Mouse (Mus musculus) stomach, embryonic 15.5 days (tissue): ENCODE results near the gene Wfdc2. TPM values are rescaled to one million over a fixed set of nuclear protein-coding genes. Genes with fewer than 3 reads are reported as not detected.

Experiments
- ATAC-seq: fragments of 200-750 bp; cut with Nextera tagmentation; 2 replicates; pipeline ENCODE4 v1.8.0; 2017; ENCODE audit warnings: low read depth, moderate number of reproducible peaks, moderate TSS enrichment; ENCODE audit not compliant: insufficient read depth, low FRiP score
- H3K27ac ChIP-seq: fragments of 300-500 bp; sonication (generic); 2 replicates; pipeline ENCODE4 v1.5.1; 2015; ENCODE audit warnings: mild to moderate bottlenecking, inconsistent platforms
- H3K27me3 ChIP-seq: fragments of 300-500 bp; sonication (generic); replicated peaks from 2 replicates; pipeline ENCODE4 v1.6.1; 2015; ENCODE audit warnings: inconsistent platforms
- H3K36me3 ChIP-seq: fragments of 300-500 bp; sonication (generic); 2 replicates; pipeline ENCODE4 v1.6.1; 2015; ENCODE audit warnings: inconsistent platforms
- H3K4me1 ChIP-seq: fragments of 300-500 bp; sonication (generic); 2 replicates; pipeline ENCODE4 v1.6.1; 2015; ENCODE audit warnings: inconsistent platforms
- H3K4me2 ChIP-seq: fragments of 300-500 bp; sonication (generic); 2 replicates; pipeline ENCODE4 v1.6.1; 2015; ENCODE audit warnings: mild to moderate bottlenecking, inconsistent platforms
- H3K4me3 ChIP-seq: fragments of 300-500 bp; sonication (generic); replicated peaks from 2 replicates; pipeline ENCODE4 v1.5.1; 2015; ENCODE audit warnings: inconsistent platforms
- H3K9ac ChIP-seq: fragments of 300-500 bp; sonication (generic); 2 replicates; pipeline ENCODE4 v1.6.1; 2015; ENCODE audit warnings: inconsistent platforms
- H3K9me3 ChIP-seq: fragments of 300-500 bp; sonication (generic); 2 replicates; pipeline ENCODE4 v1.6.1; 2016; ENCODE audit warnings: inconsistent platforms
- WGBS: fragments of 180-500 bp; shearing (Covaris S2); methylation state at CpG from one replicate; pipeline ENCODE4 v1.1.7; 2015; 5-methylcytosine and 5-hydroxymethylcytosine counted together
- polyA plus RNA-seq: library from polyadenylated mRNA; unstranded; fragments of >200 nt; fragmentation: Nextera tagmentation; extraction: Ambion mirVana; gene quantifications from 2 replicates; pipeline ENCODE4 v1.2.1, GENCODE M21; 2015

Gene Wfdc2
- polyA plus RNA-seq, 1 experiment from 2014 or later: 162 TPM

DNA sequence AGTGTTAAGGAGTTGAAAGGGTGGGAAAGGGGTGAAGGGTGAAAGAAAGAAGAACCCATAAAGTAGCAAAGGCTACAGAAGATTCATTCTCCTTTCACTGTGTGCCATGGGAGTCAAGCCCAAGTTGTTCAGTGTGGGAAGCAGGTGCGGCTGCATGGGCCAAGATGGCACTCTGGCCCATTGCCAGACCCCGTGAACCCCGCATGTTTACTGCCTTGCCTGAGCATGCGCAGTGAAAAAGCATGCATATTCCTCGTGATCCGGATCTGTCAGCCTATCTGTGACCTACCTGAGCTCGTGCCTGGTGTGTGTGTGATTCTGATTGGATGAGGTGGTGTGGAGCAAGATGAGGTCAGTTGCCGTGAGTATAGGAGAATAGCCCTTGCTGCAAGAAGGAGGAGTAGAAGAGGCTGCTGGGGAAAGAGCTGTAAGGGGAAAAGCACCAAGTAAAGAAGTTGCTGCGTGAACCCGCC is 38.9 kb upstream of the Wfdc2 start:
- WGBS: 76% methylated on average over 10 of the region's 10 CpGs
- Histone ChIP-seq H3K27ac (no peak overlapping the region), H3K9ac (no peak overlapping the region), H3K4me3 (no peak overlapping the region), H3K4me2 (no peak overlapping the region), H3K36me3 (no peaks in the 10 kb centered on the region), H3K9me3 (no peaks in the 10 kb centered on the region), H3K4me1 (peaks cover 8% of the 10 kb centered on the region; the same call in 1 of the 2 replicates), H3K27me3 (no peaks in the 10 kb centered on the region)
- no peak for ATAC-seq

DNA sequence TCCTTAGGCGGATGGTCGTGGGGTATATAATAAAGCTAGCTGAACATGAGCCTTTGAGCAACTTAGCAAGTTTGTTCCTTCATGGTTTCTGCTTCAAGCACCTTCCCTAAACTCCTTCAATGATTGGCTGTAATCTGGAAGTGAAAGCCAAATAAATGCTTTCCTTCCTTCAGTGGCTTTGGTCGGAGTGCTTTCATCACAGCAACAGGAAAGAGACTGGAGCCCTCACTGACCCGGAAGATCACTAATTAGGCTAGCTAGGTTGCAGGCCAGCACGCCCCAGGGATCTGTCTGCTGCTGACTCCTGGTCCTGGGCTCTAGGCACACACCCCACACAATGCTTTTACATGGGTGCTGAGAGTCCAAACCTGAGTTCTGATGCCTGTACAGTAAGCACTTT is 33.7 kb upstream of the Wfdc2 start:
- Histone ChIP-seq H3K27me3 (no peaks in the 10 kb centered on the region), H3K4me1 (no peaks in the 10 kb centered on the region), H3K9ac (no peak overlapping the region), H3K9me3 (no peaks in the 10 kb centered on the region), H3K4me3 (no peak overlapping the region), H3K36me3 (no peaks in the 10 kb centered on the region), H3K27ac (no peak overlapping the region), H3K4me2 (no peak overlapping the region)
- WGBS: 66% methylated on average over 5 of the region's 5 CpGs
- ATAC-seq: no peak

- H3K9ac ChIP-seq: no peak overlapping the region
- no peak overlapping the region for H3K27ac ChIP-seq
- no peaks in the 10 kb centered on the region for H3K27me3 ChIP-seq
- no peak overlapping the region for H3K4me3 ChIP-seq
- no peaks in the 10 kb centered on the region for H3K36me3 ChIP-seq
- no peak overlapping the region for H3K4me2 ChIP-seq
- ATAC-seq: no peak; the same call in 1 of the 2 replicates
- no peaks in the 10 kb centered on the region for H3K9me3 ChIP-seq
- H3K4me1 ChIP-seq: no peaks in the 10 kb centered on the region
- WGBS: 6% methylated on average over 3 of the region's 3 CpGs
These were observed 31.0 kb upstream of the Wfdc2 start for GRCm38 (mm10) chr2:164531169-164531568.

DNA sequence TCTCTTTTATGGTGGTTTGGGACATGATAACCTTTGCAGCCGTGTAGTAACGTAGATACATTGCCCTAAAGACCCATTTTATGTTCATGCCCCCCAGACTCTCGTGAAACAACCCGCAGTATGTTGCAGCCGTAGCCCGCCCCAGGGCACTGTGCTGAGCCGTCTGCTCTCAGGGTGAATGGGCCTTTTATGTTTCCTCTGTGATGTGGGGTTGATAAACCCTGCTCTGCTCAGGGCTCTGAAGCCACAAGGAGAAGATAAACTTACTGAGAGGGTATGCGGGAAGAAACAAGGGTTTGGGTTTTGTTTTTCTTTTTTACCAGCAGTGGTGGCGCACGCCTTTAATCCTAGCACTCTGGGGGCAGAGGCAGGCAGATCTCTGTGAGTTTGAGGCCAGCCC is 27.9 kb upstream of the Wfdc2 start:
- Histone ChIP-seq H3K9me3 (no peaks in the 10 kb centered on the region), H3K4me2 (no peak overlapping the region), H3K9ac (no peak overlapping the region), H3K27me3 (no peaks in the 10 kb centered on the region), H3K4me1 (no peaks in the 10 kb centered on the region), H3K4me3 (no peak overlapping the region), H3K27ac (no peak overlapping the region), H3K36me3 (no peaks in the 10 kb centered on the region)
- 78% methylated on average over 10 of the region's 10 CpGs for WGBS
- ATAC-seq: no peak

GRCm38 (mm10) chr2:164537003-164537402 is 25.2 kb upstream of the Wfdc2 start:
- Histone ChIP-seq H3K9ac (no peak overlapping the region), H3K4me2 (no peak overlapping the region), H3K4me1 (peaks cover 14% of the 10 kb centered on the region), H3K36me3 (no peaks in the 10 kb centered on the region), H3K4me3 (no peak overlapping the region), H3K9me3 (no peaks in the 10 kb centered on the region), H3K27me3 (no peaks in the 10 kb centered on the region), H3K27ac (no peak overlapping the region)
- ATAC-seq: no peak
- WGBS: 67% methylated on average over 4 of the region's 4 CpGs

- Histone ChIP-seq H3K27me3 (no peaks in the 10 kb centered on the region), H3K4me3 (no peak overlapping the region), H3K4me1 (peaks cover 26% of the 10 kb centered on the region), H3K9me3 (no peaks in the 10 kb centered on the region), H3K4me2 (peak overlapping the region; percentile 8; the same call in 1 of the 2 replicates), H3K9ac (no peak overlapping the region), H3K27ac (peak overlapping the region; percentile 86), H3K36me3 (no peaks in the 10 kb centered on the region)
- WGBS: 27% methylated on average over 8 of the region's 8 CpGs
- peak; percentile 37; the same call in 1 of the 2 replicates for ATAC-seq
These were observed 21.4 kb upstream of the Wfdc2 start for GRCm38 (mm10) chr2:164540652-164541427.

GRCm38 (mm10) chr2:164542132-164542531 is 20.1 kb upstream of the Wfdc2 start:
- Histone ChIP-seq H3K27me3 (no peaks in the 10 kb centered on the region), H3K27ac (peak overlapping the region; percentile 86; the same call in 1 of the 2 replicates), H3K4me3 (no peak overlapping the region), H3K9me3 (no peaks in the 10 kb centered on the region), H3K4me2 (no peak overlapping the region), H3K4me1 (peaks cover 26% of the 10 kb centered on the region), H3K9ac (no peak overlapping the region), H3K36me3 (no peaks in the 10 kb centered on the region)
- WGBS: 49% methylated on average over 5 of the region's 5 CpGs
- no peak for ATAC-seq

GRCm38 (mm10) chr2:164542598-164542997 is 19.6 kb upstream of the Wfdc2 start:
- H3K4me3 ChIP-seq: no peak overlapping the region
- H3K9me3 ChIP-seq: no peaks in the 10 kb centered on the region
- ATAC-seq: no peak
- peaks cover 26% of the 10 kb centered on the region for H3K4me1 ChIP-seq
- H3K27ac ChIP-seq: 0 out of 2 replicates have a peak overlapping the region, but pooled peaks have one; percentile 31
- no peaks in the 10 kb centered on the region for H3K36me3 ChIP-seq
- no peaks in the 10 kb centered on the region for H3K27me3 ChIP-seq
- no peak overlapping the region for H3K9ac ChIP-seq
- WGBS: 75% methylated on average over 7 of the region's 7 CpGs
- no peak overlapping the region for H3K4me2 ChIP-seq

DNA sequence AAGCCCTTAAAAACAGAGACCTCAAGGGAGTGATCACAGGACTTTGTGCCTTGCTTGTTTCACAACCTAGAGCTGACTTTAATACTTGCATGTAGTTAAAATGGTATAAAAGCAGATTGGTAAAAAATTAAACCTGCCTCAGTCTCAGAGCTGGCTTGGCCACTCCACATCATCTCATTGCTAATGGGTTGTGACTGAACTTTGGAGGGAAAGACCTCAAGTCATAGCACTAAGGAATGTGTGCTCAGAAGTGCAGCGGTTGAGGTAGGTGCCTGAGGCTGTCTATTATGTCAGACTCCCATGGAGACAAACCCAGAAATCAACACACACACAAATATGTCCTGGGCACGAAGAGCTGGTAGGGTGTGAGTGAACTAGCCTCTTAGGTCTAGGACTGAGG is 18.5 kb upstream of the Wfdc2 start:
- peaks cover 26% of the 10 kb centered on the region for H3K4me1 ChIP-seq
- no peak for ATAC-seq
- no peaks in the 10 kb centered on the region for H3K36me3 ChIP-seq
- no peaks in the 10 kb centered on the region for H3K27me3 ChIP-seq
- no peaks in the 10 kb centered on the region for H3K9me3 ChIP-seq
- H3K4me3 ChIP-seq: no peak overlapping the region
- H3K4me2 ChIP-seq: no peak overlapping the region
- no peak overlapping the region; the same call in 1 of the 2 replicates for H3K27ac ChIP-seq
- no peak overlapping the region; the same call in 1 of the 2 replicates for H3K9ac ChIP-seq
- 67% methylated on average over 2 of the region's 2 CpGs for WGBS

GRCm38 (mm10) chr2:164544454-164545097 is 17.6 kb upstream of the Wfdc2 start:
- Histone ChIP-seq H3K27ac (no peak overlapping the region), H3K4me1 (peaks cover 26% of the 10 kb centered on the region), H3K9me3 (no peaks in the 10 kb centered on the region), H3K36me3 (no peaks in the 10 kb centered on the region), H3K27me3 (no peaks in the 10 kb centered on the region), H3K4me3 (no peak overlapping the region), H3K4me2 (no peak overlapping the region), H3K9ac (no peak overlapping the region)
- peak; percentile 45; the same call in 1 of the 2 replicates for ATAC-seq
- WGBS: 42% methylated on average over 5 of the region's 5 CpGs

DNA sequence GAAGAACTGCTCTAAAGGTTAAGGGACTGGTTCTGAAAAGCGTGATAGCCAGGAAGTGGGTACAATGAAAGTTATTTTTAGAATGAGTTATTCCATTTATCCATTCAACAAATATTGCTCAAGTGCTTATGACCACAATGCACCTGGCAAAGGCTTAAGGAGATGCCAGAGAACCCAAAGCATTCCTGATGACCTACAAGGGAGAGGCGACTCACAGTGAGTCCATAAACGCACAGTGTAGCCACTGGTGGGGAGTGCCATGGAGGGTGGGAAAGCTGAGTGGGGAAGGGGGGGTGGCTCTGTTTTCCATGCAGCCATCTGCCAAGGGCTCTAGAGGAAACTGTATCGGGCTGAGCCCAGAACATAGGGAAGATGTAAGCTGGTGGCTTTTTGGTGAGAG is 12.9 kb upstream of the Wfdc2 start:
- no peaks in the 10 kb centered on the region for H3K27me3 ChIP-seq

More for the DNA sequence above, 12.9 kb upstream of the Wfdc2 start:
- Histone ChIP-seq H3K4me1 (0 out of 2 replicates have a peak, but pooled peaks cover 6% of the 10 kb centered on the region), H3K36me3 (no peaks in the 10 kb centered on the region), H3K9me3 (no peaks in the 10 kb centered on the region), H3K4me3 (no peak overlapping the region), H3K27ac (no peak overlapping the region), H3K4me2 (no peak overlapping the region), H3K9ac (no peak overlapping the region)
- 45% methylated on average over 4 of the region's 4 CpGs for WGBS
- no peak for ATAC-seq
